Mouse (Mus musculus) activated CD4-positive, CD25-positive, alpha-beta regulatory T cell, adult 9 weeks (primary cell): ENCODE data around the gene Cpd. TPM values are rescaled to one million over a fixed set of nuclear protein-coding genes. Genes with fewer than 3 reads are reported as not detected.

Experiments used
- polyA plus RNA-seq: library from polyadenylated mRNA; unstranded; fragments of 100-300 nt; shearing (Covaris generic); gene quantifications from one replicate; pipeline ENCODE4 v1.2.1, GENCODE M21; 2017

The Cpd gene
- 1.4 TPM for polyA plus RNA-seq

DNA sequence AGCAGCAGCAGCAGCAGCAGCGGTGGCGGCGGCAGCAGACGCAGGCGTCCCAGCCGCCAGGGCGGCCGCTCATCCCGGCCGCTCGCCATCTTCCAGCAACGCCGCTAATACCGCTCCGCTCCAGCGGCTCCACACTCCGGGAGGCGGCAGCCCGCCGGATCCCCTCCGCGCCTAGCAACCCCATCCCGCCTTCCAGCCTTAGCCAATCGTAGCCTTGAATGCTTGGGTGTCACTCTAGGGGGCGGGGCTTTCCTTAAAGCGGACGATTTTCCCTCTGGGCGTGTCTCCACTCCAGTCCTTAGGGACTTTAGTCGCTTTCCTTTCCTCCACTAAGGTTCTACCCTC is at the start of gene Cpd:
Gene Cpd, minus strand, starts transcription at position 141 of the 345 bp plus-strand sequence.

DNA sequence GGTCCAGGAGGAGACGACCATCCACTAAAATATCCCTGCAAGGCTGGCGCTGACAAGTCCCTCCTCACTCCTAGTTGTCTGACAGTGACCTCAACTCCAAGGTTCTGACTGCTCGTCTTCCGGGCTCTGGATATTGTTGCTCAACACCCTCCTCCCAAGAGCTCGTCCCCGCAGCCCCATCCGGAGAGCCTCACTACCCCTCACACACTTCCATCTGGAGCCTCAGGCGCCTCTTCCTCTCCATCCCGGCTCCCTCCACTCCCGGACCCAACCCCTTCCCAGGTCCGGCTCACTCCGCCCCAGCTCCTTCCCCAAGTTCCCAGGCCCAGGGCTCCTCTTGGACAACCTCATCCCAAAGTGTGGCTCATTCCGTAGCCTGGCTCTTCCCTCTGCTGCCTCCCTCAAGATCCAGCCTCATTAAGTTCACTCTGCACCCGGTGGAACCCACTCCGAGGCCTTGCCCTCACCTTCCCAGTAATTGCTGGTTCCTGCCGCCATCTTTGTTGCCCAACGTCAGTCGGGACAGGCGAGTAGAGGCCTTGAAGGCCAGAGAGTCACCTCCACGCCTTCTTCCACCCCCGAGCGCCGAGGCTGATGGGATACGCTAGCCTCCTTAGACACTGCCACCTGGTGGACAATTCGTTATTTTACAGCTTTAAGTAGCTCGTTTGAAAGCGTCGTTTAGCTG is 83.6 kb downstream of the Cpd start, which contains the start of gene Gosr1:
Gene Gosr1, minus strand, starts transcription at position 527 of the 688 bp plus-strand sequence.

Other genes with a start within 250 kb of the Cpd start
- gene Abr, start 224.7 kb downstream of the Cpd start, polyA plus RNA-seq, result 38.7 TPM
- not detected for gene Bhlha9, start 174.5 kb downstream of the Cpd start, polyA plus RNA-seq
- not detected for gene Trarg1, start 167.2 kb downstream of the Cpd start, polyA plus RNA-seq
- gene Gosr1, start 83.4 kb downstream of the Cpd start, polyA plus RNA-seq, result 75.7 TPM
- gene Tmigd1, start 55.1 kb upstream of the Cpd start, polyA plus RNA-seq, result 0.33 TPM
- gene Blmh, start 77.8 kb upstream of the Cpd start, polyA plus RNA-seq, result 90.9 TPM
- not detected for gene Slc6a4, start 151.6 kb upstream of the Cpd start, polyA plus RNA-seq
- gene Nsrp1, start 231.4 kb upstream of the Cpd start, polyA plus RNA-seq, result 54.2 TPM